Mouse (Mus musculus) kidney, adult 8-10 months (tissue): ENCODE data around the gene Baz2a.
"Not testable (repeated sequence)": the region's sequence is repeated elsewhere in the genome, so short reads cannot be mapped to it uniquely, and the experiment has no call there.

Source experiments
- DNase-seq, 2 experiments: peaks; one replicate each; pipeline ENCODE4 v3.0.0; 2022

The Baz2a gene

GRCm38 (mm10) chr10:128091564-128092505, at the start of gene Baz2a:
Gene Baz2a, plus strand, starts transcription at chr10:128091577.
- peak; percentile 79 to 82 for DNase-seq

GRCm38 (mm10) chr10:128041636-128042035, 49.7 kb upstream of the Baz2a start:
- no peak for DNase-seq

GRCm38 (mm10) chr10:128042466-128042865, 48.9 kb upstream of the Baz2a start:
- no peak for DNase-seq

GRCm38 (mm10) chr10:128043041-128043835, 48.1 kb upstream of the Baz2a start:
- DNase-seq: no peak

- DNase-seq: no peak
Observed at GRCm38 (mm10) chr10:128048157-128048556, 43.2 kb upstream of the Baz2a start.

GRCm38 (mm10) chr10:128049741-128050140, 41.6 kb upstream of the Baz2a start:
- no peak for DNase-seq

- no peak for DNase-seq
Observed at GRCm38 (mm10) chr10:128050355-128050754, 41.0 kb upstream of the Baz2a start.

- DNase-seq: no peak
Observed at GRCm38 (mm10) chr10:128051589-128051988, 39.8 kb upstream of the Baz2a start.

- not testable (repeated sequence) for DNase-seq
Observed at GRCm38 (mm10) chr10:128052136-128052535, 39.2 kb upstream of the Baz2a start.

- no peak for DNase-seq
Observed at GRCm38 (mm10) chr10:128053001-128053400, 38.4 kb upstream of the Baz2a start.

- DNase-seq: no peak
Observed at GRCm38 (mm10) chr10:128058184-128058583, 33.2 kb upstream of the Baz2a start.

- DNase-seq: peak; percentile 96 to 97
Observed at GRCm38 (mm10) chr10:128058601-128059151, 32.7 kb upstream of the Baz2a start, which contains the start of gene Ptges3. Gene Ptges3, plus strand, starts transcription at chr10:128058954.

- peak; percentile 28 to 52 for DNase-seq
Observed at GRCm38 (mm10) chr10:128059207-128059981, 32.0 kb upstream of the Baz2a start.

- DNase-seq: no peak
Observed at GRCm38 (mm10) chr10:128061109-128061508, 30.3 kb upstream of the Baz2a start.

- no peak for DNase-seq
Observed at GRCm38 (mm10) chr10:128062221-128062989, 29.0 kb upstream of the Baz2a start.

- DNase-seq: no peak
Observed at GRCm38 (mm10) chr10:128066072-128066471, 25.3 kb upstream of the Baz2a start.

- no peak for DNase-seq
Observed at GRCm38 (mm10) chr10:128069201-128069600, 22.2 kb upstream of the Baz2a start.

GRCm38 (mm10) chr10:128070432-128070831, 20.9 kb upstream of the Baz2a start:
- DNase-seq: not testable (repeated sequence)

- DNase-seq: not testable (repeated sequence)
Observed at GRCm38 (mm10) chr10:128078269-128078668, 13.1 kb upstream of the Baz2a start.

- no peak for DNase-seq
Observed at GRCm38 (mm10) chr10:128080496-128080895, 10.9 kb upstream of the Baz2a start.

- DNase-seq: no peak
Observed at GRCm38 (mm10) chr10:128081807-128082476, 9.4 kb upstream of the Baz2a start.
